In the genomic region with DNA sequence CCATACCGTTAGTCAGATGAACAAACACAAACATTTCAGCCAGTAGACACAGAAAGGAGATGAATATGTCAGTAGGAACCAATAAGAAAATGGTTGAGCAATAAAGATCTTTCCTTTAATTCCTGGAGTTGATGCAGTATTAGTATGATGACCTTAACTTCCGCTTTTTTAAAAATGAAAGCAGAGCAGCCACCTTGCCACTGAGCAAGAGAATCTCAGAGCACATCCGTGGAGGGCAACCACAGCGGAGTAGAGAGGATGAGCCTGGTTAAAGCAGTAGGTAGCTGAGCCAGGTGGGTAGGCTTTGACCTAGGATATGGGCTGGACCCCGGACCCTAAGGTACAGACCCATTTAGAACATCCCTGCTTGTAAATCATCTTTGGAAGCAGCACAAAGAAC, we compare ENCODE assay signal across 1 mouse cellular context.
TF ChIP-seq lines count a peak whose summit lies in the region.

No protein-coding gene starts in this region.

TF ChIP-seq in MEL, 35 proteins besides CTCF, POLR2A, EP300 and RAD21 (continued from another document):
- TF ChIP-seq MEF2A (IDR thresholded peaks at IDR 0.05; ENCODE audit: extremely low read depth, insufficient replicate concordance, low read depth, low read length, poor library complexity, severe bottlenecking): no peak
